Mouse (Mus musculus) kidney, adult 2 months (tissue): ENCODE measurements around the gene Zdhhc7. TPM values are rescaled to one million over a fixed set of nuclear protein-coding genes. Genes with fewer than 3 reads are reported as not detected.

Experiments used
- DNase-seq: peaks from one replicate; pipeline ENCODE4 v3.0.0; 2021
- H3K27ac ChIP-seq: fragments of 200-500 bp; 2 replicates; pipeline ENCODE4 v1.5.1; 2012; ENCODE audit warnings: low read depth, low read length, control low read depth, inconsistent platforms; ENCODE audit not compliant: insufficient read depth
- H3K27me3 ChIP-seq: fragments of 200-500 bp; replicated peaks from 2 replicates; pipeline ENCODE4 v1.6.1; 2012; ENCODE audit warnings: mild to moderate bottlenecking, moderate library complexity, low read length, inconsistent platforms; ENCODE audit not compliant: control insufficient read depth, insufficient read depth
- H3K36me3 ChIP-seq: fragments of 200-500 bp; 2 replicates; pipeline ENCODE4 v1.6.1; 2012; ENCODE audit warnings: mild to moderate bottlenecking, moderate library complexity, low read length, inconsistent platforms; ENCODE audit not compliant: control insufficient read depth, insufficient read depth
- H3K4me1 ChIP-seq: fragments of 200-500 bp; 2 replicates; pipeline ENCODE4 v1.6.1; 2011; ENCODE audit warnings: low read length; ENCODE audit not compliant: control insufficient read depth, insufficient read depth
- H3K4me3 ChIP-seq: fragments of 200-500 bp; 2 replicates; pipeline ENCODE4 v1.5.1; 2011; ENCODE audit warnings: mild to moderate bottlenecking, low read depth, low read length, control low read depth; ENCODE audit not compliant: insufficient read depth
- CTCF ChIP-seq: fragments of 200-500 bp; conservative IDR thresholded peaks from 2 replicates; pipeline ENCODE4 v1.5.1; 2011; ENCODE audit warnings: low read depth, mild to moderate bottlenecking, control low read depth, low read length, moderate library complexity, mixed read lengths; ENCODE audit not compliant: insufficient read depth, insufficient read length
- POLR2A ChIP-seq: fragments of 200-500 bp; IDR thresholded peaks from one replicate; pipeline ENCODE4 v1.6.1; 2011; ENCODE audit warnings: low read depth, low read length, control low read depth
- WGBS: fragments of 180-500 bp; shearing (Covaris S2); methylation state at CpG from one replicate; pipeline ENCODE4 v1.1.7; 2018; 5-methylcytosine and 5-hydroxymethylcytosine counted together
- polyA plus RNA-seq: library from polyadenylated mRNA; depleted of rRNA; stranded (reverse); fragments of >200 nt; gene quantifications from 2 replicates; pipeline ENCODE4 v1.2.3, GENCODE M21; 2012

Gene Zdhhc7
- polyA plus RNA-seq, 1 experiment: 58.7 TPM

GRCm38 (mm10) chr8:120072827-120073226 is 28.5 kb downstream of the Zdhhc7 start:
- Histone ChIP-seq H3K27ac (no peak overlapping the region), H3K27me3 (no peaks in the 10 kb centered on the region), H3K4me3 (no peak overlapping the region), H3K36me3 (no peaks in the 10 kb centered on the region), H3K4me1 (peaks cover 14% of the 10 kb centered on the region)
- TF ChIP-seq CTCF: no peak
- TF ChIP-seq POLR2A: no peak
- DNase-seq: peak; percentile 62
- 68% methylated on average over 8 of the region's 8 CpGs for WGBS

DNA sequence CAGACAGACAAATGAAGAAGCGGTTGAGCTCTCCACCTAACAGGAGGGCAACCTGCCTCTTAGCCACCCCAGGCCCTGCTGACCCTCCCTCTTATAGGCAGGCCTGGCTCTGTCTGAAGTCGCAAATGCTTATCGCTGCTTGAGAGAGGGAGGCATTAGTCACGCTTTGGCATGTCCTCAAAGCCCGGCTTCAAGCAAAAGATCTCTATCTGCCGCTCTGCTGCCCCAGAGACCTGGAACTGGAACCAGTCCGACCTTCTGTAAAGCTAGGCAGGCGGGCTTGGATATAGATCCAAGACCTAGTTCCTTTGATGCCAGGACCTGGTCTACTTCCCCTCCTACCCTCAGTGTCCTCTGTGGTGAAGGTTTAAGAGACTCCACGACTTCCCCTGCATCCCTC is 29.0 kb downstream of the Zdhhc7 start:
- WGBS: 70% methylated on average over 9 of the region's 9 CpGs
- H3K4me3 ChIP-seq: no peak overlapping the region
- peaks cover 19% of the 10 kb centered on the region for H3K4me1 ChIP-seq
- H3K27me3 ChIP-seq: no peaks in the 10 kb centered on the region
- no peak overlapping the region for H3K27ac ChIP-seq
- TF ChIP-seq CTCF (no peak), POLR2A (no peak)
- no peak for DNase-seq
- no peaks in the 10 kb centered on the region for H3K36me3 ChIP-seq

- TF ChIP-seq CTCF (peak; percentile 94), POLR2A (no peak)
- Histone ChIP-seq H3K27me3 (no peaks in the 10 kb centered on the region), H3K27ac (no peak overlapping the region), H3K36me3 (no peaks in the 10 kb centered on the region), H3K4me3 (no peak overlapping the region), H3K4me1 (peaks cover 19% of the 10 kb centered on the region)
- WGBS: 24% methylated on average over 4 of the region's 4 CpGs
- peak; percentile 86 for DNase-seq
Measured at GRCm38 (mm10) chr8:120071684-120072083, 29.6 kb downstream of the Zdhhc7 start.

- Histone ChIP-seq H3K27me3 (no peaks in the 10 kb centered on the region), H3K4me1 (peaks cover 18% of the 10 kb centered on the region), H3K4me3 (no peak overlapping the region), H3K36me3 (no peaks in the 10 kb centered on the region), H3K27ac (no peak overlapping the region)
- TF ChIP-seq CTCF (no peak), POLR2A (no peak)
- DNase-seq: peak; percentile 91
- WGBS: 24% methylated on average over 19 of the region's 19 CpGs
Measured at GRCm38 (mm10) chr8:120067936-120068668, 33.2 kb downstream of the Zdhhc7 start.

DNA sequence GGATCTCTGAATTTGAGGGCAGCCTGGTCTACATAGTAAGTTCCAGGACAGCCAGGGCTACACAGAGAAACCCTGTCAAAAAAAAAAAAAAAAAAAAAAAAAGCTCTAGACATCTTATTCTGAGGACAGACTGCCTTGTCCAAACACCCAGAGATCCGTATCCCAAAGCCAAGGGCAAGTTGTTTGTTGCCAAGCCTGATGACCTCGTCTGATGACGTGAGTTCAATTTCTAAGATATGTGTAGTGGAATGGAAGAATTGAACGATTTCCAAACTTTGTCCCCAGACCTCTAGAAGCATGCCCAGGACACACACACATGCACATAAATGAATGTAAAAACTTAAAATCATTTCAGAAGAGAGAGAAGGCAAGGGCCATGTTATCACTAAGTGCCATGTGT is 35.1 kb downstream of the Zdhhc7 start:
- no peak for DNase-seq
- no peaks in the 10 kb centered on the region for H3K36me3 ChIP-seq
- H3K4me1 ChIP-seq: peaks cover 11% of the 10 kb centered on the region; the same call in 1 of the 2 replicates
- no peak overlapping the region for H3K4me3 ChIP-seq
- TF ChIP-seq POLR2A (no peak), CTCF (no peak)
- no peaks in the 10 kb centered on the region for H3K27me3 ChIP-seq
- 84% methylated on average over 4 of the region's 4 CpGs for WGBS
- no peak overlapping the region for H3K27ac ChIP-seq

GRCm38 (mm10) chr8:120065611-120066010 is 35.7 kb downstream of the Zdhhc7 start:
- peaks cover 11% of the 10 kb centered on the region; the same call in 1 of the 2 replicates for H3K4me1 ChIP-seq
- no peak for DNase-seq
- TF ChIP-seq CTCF: no peak
- TF ChIP-seq POLR2A: no peak
- no peaks in the 10 kb centered on the region for H3K36me3 ChIP-seq
- no peak overlapping the region for H3K27ac ChIP-seq
- no peaks in the 10 kb centered on the region for H3K27me3 ChIP-seq
- WGBS: 94% methylated on average over 8 of the region's 8 CpGs
- no peak overlapping the region for H3K4me3 ChIP-seq

- Histone ChIP-seq H3K4me1 (peaks cover 10% of the 10 kb centered on the region; the same call in 1 of the 2 replicates), H3K27me3 (no peaks in the 10 kb centered on the region), H3K27ac (no peak overlapping the region), H3K4me3 (no peak overlapping the region), H3K36me3 (no peaks in the 10 kb centered on the region)
- 81% methylated on average over 3 of the region's 3 CpGs for WGBS
- peak; percentile 21 for DNase-seq
- no peak for TF ChIP-seq POLR2A
- no peak for TF ChIP-seq CTCF
Measured at GRCm38 (mm10) chr8:120063326-120063725, 38.0 kb downstream of the Zdhhc7 start.
